Mouse (Mus musculus) intestine, embryonic 16.5 days (tissue): ENCODE measurements at regions not wholly inside any gene's neighbourhood (a gene's known extent, or its start where the extent isn't known, plus 50 kb on each side); places are given as distances from the start of the nearest gene placed in this dataset.

Experiments
- ATAC-seq: fragments of 200-750 bp; cut with Nextera tagmentation; 2 replicates; pipeline ENCODE4 v1.8.0; 2017; ENCODE audit warnings: moderate TSS enrichment, moderate library complexity
- H3K27ac ChIP-seq: fragments of 300-500 bp; sonication (generic); 2 replicates; pipeline ENCODE4 v1.5.1; 2014; ENCODE audit warnings: mild to moderate bottlenecking, low read length
- H3K27me3 ChIP-seq: fragments of 300-500 bp; sonication (generic); replicated peaks from 2 replicates; pipeline ENCODE4 v1.6.1; 2014; ENCODE audit warnings: low read length, control low read depth, mixed read lengths; ENCODE audit not compliant: control insufficient read depth, insufficient read depth
- H3K36me3 ChIP-seq: fragments of 300-500 bp; sonication (generic); 2 replicates; pipeline ENCODE4 v1.6.1; 2014; ENCODE audit warnings: low read length, control low read depth; ENCODE audit not compliant: control insufficient read depth, insufficient read depth
- H3K4me1 ChIP-seq: fragments of 300-500 bp; sonication (generic); 2 replicates; pipeline ENCODE4 v1.6.1; 2014; ENCODE audit warnings: low read length, control low read depth, mixed read lengths; ENCODE audit not compliant: control insufficient read depth, insufficient read depth
- H3K4me2 ChIP-seq: fragments of 300-500 bp; sonication (generic); 2 replicates; pipeline ENCODE4 v1.6.1; 2014; ENCODE audit warnings: low read depth, low read length, control low read depth
- H3K4me3 ChIP-seq: fragments of 300-500 bp; sonication (generic); 2 replicates; pipeline ENCODE4 v1.5.1; 2014; ENCODE audit warnings: mild to moderate bottlenecking, low read length
- H3K9ac ChIP-seq: fragments of 300-500 bp; sonication (generic); 2 replicates; pipeline ENCODE4 v1.6.1; 2014; ENCODE audit warnings: low read depth, low read length
- H3K9me3 ChIP-seq: fragments of 300-500 bp; sonication (generic); 2 replicates; pipeline ENCODE4 v1.6.1; 2016; ENCODE audit warnings: low read length, control low read depth; ENCODE audit not compliant: control insufficient read depth
- WGBS: fragments of 180-500 bp; shearing (Covaris S2); extraction: QIAGEN DNeasy Blood & Tissue Kit; methylation state at CpG from one replicate; pipeline ENCODE4 v1.1.7; 2014; 5-methylcytosine and 5-hydroxymethylcytosine counted together

DNA sequence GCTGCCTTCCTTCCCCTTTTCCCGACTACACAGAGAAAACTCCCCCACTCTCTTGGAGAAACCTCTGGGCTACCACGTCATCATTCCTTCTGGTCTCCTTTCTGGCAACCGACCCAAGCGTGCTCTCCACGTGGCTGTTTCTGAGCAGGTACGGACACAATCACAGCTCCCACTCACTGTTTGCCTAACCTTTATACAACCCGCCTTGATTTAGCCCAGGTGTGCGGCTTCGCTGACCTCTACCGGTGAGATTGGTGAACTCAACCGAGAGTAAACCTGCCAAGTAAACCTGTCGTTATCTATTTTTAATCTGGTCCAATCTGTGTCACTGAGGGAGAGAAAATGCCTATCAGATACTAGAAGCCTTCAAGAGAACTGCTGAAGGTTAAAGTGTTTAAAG, 142.7 kb upstream of the Gnai1 start:
- 19% methylated on average over 12 of the region's 12 CpGs for WGBS
- Histone ChIP-seq H3K36me3 (no peaks in the 10 kb centered on the region), H3K4me2 (0 out of 2 replicates have a peak overlapping the region, but pooled peaks have one; percentile 3), H3K9ac (no peak overlapping the region), H3K27ac (no peak overlapping the region), H3K4me3 (no peak overlapping the region), H3K27me3 (no peaks in the 10 kb centered on the region), H3K9me3 (no peaks in the 10 kb centered on the region), H3K4me1 (no peaks in the 10 kb centered on the region)
- ATAC-seq: peak; percentile 82

DNA sequence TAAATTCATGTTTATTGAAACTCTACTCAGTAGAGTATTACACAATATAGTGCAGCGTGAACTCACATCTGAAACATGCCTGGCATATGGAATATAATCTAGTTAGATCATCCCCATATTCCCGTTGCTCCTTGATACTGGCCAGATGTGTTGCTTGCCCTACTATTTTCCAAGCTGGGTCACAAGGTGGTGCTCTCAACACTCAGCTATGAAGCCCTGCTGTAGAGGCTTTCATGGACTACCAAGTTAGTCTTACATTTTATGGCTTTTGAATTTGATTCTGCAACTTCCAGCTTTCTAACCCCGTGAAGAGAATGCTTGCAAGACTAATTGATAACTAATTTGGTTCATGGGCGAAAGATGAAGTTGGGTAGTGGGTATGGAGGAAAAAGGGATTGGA, 134.2 kb upstream of the Gnai1 start:
- H3K4me3 ChIP-seq: no peak overlapping the region
- no peak overlapping the region for H3K4me2 ChIP-seq
- WGBS: 83% methylated on average over 4 of the region's 4 CpGs
- H3K36me3 ChIP-seq: no peaks in the 10 kb centered on the region
- H3K9ac ChIP-seq: no peak overlapping the region
- H3K4me1 ChIP-seq: no peaks in the 10 kb centered on the region
- H3K27ac ChIP-seq: no peak overlapping the region
- no peaks in the 10 kb centered on the region for H3K9me3 ChIP-seq
- H3K27me3 ChIP-seq: no peaks in the 10 kb centered on the region
- no peak for ATAC-seq

DNA sequence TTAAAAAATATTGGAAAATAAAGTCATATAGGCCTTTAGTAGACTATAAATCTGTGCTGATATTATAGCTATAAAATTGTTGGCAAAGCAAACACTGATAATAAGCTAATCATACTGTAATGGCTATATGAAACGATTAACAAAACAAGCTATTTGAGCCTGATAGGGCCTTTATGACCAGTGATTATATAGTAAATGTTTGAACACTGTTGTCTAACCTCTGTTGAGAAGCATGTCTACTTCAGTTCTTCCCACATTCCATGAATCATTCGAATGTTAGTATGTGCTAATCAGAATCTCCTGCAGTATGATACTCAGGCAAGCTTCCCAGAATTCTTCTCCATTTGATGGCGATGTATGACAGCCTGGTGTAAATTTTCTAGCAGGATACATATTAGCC, 129.6 kb upstream of the Gnai1 start:
- Histone ChIP-seq H3K36me3 (no peaks in the 10 kb centered on the region), H3K27me3 (no peaks in the 10 kb centered on the region), H3K4me1 (no peaks in the 10 kb centered on the region), H3K4me3 (no peak overlapping the region), H3K27ac (no peak overlapping the region), H3K9me3 (no peaks in the 10 kb centered on the region), H3K9ac (no peak overlapping the region), H3K4me2 (no peak overlapping the region)
- WGBS: 59% methylated on average over 3 of the region's 3 CpGs
- ATAC-seq: peak; percentile 65

DNA sequence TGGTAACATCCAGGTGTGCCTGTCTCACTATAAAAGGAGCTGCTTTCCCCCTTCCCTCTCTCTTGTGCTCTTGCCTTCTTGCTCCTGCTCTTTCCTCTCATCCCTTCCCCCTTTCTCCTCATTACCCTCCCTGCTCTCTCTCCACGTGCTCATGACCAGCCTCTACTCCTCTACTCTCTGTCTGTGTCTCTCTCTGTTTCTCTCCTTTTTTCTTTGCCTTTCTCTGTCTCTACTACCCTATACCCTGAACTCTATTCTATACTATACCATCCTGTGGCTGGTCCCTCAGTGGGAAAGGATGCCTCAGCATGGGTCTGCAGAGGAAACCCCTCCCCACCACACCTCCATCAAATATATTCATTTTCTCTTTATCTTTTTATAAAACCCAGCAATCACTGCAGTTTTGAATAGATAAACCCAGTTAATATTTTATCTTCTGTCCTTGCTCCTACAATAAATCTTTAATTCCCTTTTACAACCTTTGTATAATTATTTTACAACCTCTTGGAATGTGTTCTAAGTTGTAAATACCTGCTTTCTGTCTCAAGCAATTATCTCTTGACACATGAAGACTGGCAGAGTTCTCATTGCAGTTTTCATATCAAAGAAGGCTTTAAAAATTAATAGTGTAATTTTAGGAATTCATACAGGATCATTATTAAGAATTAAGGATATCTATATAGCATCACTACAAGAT, 127.1 kb upstream of the Gnai1 start:
- no peaks in the 10 kb centered on the region for H3K9me3 ChIP-seq
- H3K4me2 ChIP-seq: no peak overlapping the region
- WGBS: 19% methylated on average over 1 of the region's 1 CpGs
- ATAC-seq: peak; percentile 76
- no peaks in the 10 kb centered on the region for H3K4me1 ChIP-seq
- no peak overlapping the region for H3K4me3 ChIP-seq
- no peaks in the 10 kb centered on the region for H3K36me3 ChIP-seq
- H3K27ac ChIP-seq: no peak overlapping the region
- no peaks in the 10 kb centered on the region for H3K27me3 ChIP-seq
- no peak overlapping the region for H3K9ac ChIP-seq

DNA sequence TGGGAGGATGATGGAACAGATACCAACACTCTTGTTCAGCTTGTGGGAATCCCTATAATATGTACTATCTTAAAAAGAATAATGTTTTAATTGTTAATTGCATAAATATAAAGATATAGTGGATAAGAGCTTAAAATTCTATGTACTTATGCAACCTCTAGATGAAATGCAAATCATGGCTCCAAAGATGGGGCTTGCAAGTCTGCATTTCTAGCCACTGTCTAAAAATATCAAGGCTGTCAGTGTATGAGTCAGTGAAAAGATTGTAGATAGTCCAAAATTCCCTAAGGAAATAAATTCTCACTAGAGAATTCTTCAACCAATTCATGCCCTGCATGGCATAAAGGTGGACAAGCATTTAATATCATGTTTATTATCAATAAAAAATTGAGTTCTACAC, 124.2 kb upstream of the Gnai1 start:
- H3K9ac ChIP-seq: no peak overlapping the region
- no peaks in the 10 kb centered on the region for H3K4me1 ChIP-seq
- H3K36me3 ChIP-seq: no peaks in the 10 kb centered on the region
- no peak overlapping the region for H3K4me3 ChIP-seq
- H3K27ac ChIP-seq: no peak overlapping the region
- H3K4me2 ChIP-seq: no peak overlapping the region
- H3K27me3 ChIP-seq: no peaks in the 10 kb centered on the region
- no peaks in the 10 kb centered on the region for H3K9me3 ChIP-seq
- ATAC-seq: no peak

DNA sequence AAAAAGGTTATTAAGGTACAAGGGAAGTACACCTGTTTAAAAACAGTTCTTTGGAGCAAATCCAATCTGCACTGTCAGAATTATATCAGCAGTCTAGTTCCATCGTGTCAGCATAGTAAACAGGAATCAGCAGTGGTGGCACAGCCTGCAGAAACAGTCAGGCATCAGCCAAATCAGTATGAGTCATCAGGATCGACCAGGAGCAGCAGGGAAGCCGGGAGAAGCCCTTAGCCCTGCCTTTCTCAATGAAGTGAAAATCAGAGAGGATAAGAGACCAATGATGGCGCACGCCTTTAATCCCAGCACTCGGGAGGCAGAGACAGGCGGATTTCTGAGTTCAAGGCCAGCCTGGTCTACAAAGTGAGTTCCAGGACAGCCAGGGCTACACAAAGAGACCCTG, 118.3 kb upstream of the Gnai1 start:
- no peaks in the 10 kb centered on the region for H3K4me1 ChIP-seq
- no peak overlapping the region for H3K4me3 ChIP-seq
- no peak overlapping the region for H3K9ac ChIP-seq
- H3K9me3 ChIP-seq: no peaks in the 10 kb centered on the region
- 71% methylated on average over 7 of the region's 7 CpGs for WGBS
- H3K27me3 ChIP-seq: no peaks in the 10 kb centered on the region
- H3K4me2 ChIP-seq: no peak overlapping the region
- peak; percentile 55; the same call in 1 of the 2 replicates for ATAC-seq
- no peaks in the 10 kb centered on the region for H3K36me3 ChIP-seq
- no peak overlapping the region for H3K27ac ChIP-seq

DNA sequence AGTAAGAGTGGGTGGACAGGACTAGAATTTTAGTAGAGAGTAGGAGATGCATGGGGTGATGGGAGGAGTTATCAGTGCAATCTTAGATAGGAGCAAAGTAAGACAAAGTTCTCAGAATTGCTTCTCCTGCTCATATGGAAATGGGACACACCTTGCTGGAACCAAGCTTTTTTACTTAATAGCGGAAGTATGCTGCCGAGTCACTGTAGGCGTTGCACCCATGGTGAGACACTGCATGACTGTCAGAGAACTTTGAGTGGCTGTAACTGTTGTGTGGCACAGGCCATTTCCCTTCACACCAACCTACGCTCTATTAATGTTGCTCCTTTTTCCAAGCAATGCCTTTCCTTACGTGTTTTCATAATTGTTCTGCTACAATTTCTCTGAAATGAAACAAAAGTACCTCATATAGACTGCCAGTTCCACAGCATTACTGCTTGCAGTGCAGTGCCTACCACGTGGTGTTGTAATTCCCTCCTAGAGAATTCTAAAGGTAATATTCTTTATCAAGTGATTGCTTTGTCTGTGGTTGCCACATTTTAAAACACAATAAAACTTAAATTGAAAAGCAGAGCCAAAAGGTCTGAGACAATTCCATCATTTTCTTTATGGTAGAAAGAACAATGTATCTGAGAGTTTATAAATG, 117.3 kb upstream of the Gnai1 start:
- Histone ChIP-seq H3K36me3 (no peaks in the 10 kb centered on the region), H3K9me3 (no peaks in the 10 kb centered on the region), H3K9ac (no peak overlapping the region), H3K4me3 (no peak overlapping the region), H3K27me3 (no peaks in the 10 kb centered on the region), H3K4me1 (no peaks in the 10 kb centered on the region), H3K4me2 (no peak overlapping the region), H3K27ac (peak overlapping the region; percentile 37; the same call in 1 of the 2 replicates)
- peak; percentile 76 for ATAC-seq
- WGBS: 79% methylated on average over 6 of the region's 6 CpGs

DNA sequence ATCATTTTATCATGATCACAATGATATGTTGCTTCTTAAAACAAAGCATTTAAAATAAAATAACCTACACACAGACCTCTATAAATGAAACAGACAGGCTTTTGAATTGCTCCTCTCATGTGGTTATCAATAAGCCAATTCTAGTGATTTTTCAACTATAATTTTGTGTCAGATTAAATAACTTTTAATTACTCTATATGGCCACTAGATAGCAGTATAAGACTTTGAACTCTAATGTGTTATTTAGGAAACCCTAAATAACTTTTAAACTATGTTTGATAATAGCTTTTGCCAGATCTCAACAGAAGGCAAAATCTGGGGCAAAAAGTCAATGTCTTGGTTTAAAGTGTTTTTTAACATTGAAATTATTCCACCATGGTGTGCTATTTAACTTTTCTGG, 112.0 kb upstream of the Gnai1 start:
- H3K9ac ChIP-seq: no peak overlapping the region
- no peaks in the 10 kb centered on the region for H3K36me3 ChIP-seq
- H3K4me1 ChIP-seq: no peaks in the 10 kb centered on the region
- no peak for ATAC-seq
- no peak overlapping the region for H3K4me3 ChIP-seq
- H3K27ac ChIP-seq: no peak overlapping the region
- H3K9me3 ChIP-seq: no peaks in the 10 kb centered on the region
- H3K4me2 ChIP-seq: no peak overlapping the region
- no peaks in the 10 kb centered on the region for H3K27me3 ChIP-seq

DNA sequence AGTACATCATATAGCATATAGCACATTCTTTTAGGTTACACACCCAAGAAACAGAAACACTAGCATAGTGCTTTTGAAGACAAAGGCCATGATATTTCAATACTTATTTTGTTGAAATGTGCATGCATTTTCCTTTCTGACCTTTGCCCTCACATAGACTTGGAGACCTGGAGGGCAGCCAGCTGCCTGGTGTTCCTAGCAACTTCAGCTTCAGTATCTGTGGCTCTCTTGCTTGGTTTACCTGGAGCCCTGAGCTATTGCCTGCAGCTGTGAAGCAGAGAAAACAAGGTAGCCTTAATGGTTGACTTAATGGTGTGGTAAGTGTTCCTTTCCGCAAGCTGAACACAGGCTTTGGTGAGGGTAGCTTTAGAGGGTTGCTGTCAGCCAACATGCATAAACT, 97.6 kb upstream of the Gnai1 start:
- no peak overlapping the region for H3K9ac ChIP-seq
- no peak overlapping the region for H3K4me2 ChIP-seq

DNA sequence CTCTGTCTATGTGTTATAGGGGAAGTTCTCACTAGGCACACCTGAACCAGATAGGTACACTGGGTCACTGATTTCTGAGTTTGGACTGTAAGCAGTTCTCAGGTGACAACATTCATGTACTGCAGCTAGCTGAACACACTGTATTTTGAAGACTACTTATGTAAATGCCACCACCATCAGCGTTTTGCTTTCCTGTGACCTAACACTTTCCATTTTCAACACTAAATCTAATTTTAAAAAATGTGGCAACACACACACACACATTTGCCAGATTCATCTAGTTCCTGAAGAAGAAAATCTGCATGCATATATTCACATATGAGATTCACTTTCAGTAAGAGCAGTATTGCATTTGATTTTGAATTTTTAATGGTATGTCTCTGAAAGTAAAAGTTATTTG, 96.0 kb upstream of the Gnai1 start:
- no peaks in the 10 kb centered on the region for H3K4me1 ChIP-seq
- no peak overlapping the region for H3K4me3 ChIP-seq
- no peak for ATAC-seq
- H3K9me3 ChIP-seq: no peaks in the 10 kb centered on the region
- no peaks in the 10 kb centered on the region for H3K27me3 ChIP-seq
- H3K4me2 ChIP-seq: no peak overlapping the region
- no peak overlapping the region for H3K27ac ChIP-seq
- 94% methylated on average over 1 of the region's 1 CpGs for WGBS
- H3K9ac ChIP-seq: no peak overlapping the region
- no peaks in the 10 kb centered on the region for H3K36me3 ChIP-seq

More for the DNA sequence above, 97.6 kb upstream of the Gnai1 start:
- Histone ChIP-seq H3K27me3 (no peaks in the 10 kb centered on the region), H3K36me3 (no peaks in the 10 kb centered on the region), H3K9me3 (no peaks in the 10 kb centered on the region), H3K4me1 (no peaks in the 10 kb centered on the region), H3K27ac (no peak overlapping the region), H3K4me3 (no peak overlapping the region)
- WGBS: 77% methylated on average over 1 of the region's 1 CpGs
- no peak for ATAC-seq
